Mouse (Mus musculus) olfactory bulb, adult 2 months (tissue): ENCODE results near the gene E130114P18Rik.

Experiments used
- CTCF ChIP-seq: fragments of 200-500 bp; IDR thresholded peaks from 2 replicates; pipeline ENCODE4 v1.5.1; 2012; ENCODE audit warnings: low read depth, mild to moderate bottlenecking, low read length, moderate library complexity; ENCODE audit not compliant: insufficient read depth
- POLR2A ChIP-seq: fragments of 200-500 bp; IDR thresholded peaks from 2 replicates; pipeline ENCODE4 v1.6.1; 2012; ENCODE audit warnings: mild to moderate bottlenecking, low read depth, low read length, moderate library complexity; ENCODE audit not compliant: insufficient read depth

DNA sequence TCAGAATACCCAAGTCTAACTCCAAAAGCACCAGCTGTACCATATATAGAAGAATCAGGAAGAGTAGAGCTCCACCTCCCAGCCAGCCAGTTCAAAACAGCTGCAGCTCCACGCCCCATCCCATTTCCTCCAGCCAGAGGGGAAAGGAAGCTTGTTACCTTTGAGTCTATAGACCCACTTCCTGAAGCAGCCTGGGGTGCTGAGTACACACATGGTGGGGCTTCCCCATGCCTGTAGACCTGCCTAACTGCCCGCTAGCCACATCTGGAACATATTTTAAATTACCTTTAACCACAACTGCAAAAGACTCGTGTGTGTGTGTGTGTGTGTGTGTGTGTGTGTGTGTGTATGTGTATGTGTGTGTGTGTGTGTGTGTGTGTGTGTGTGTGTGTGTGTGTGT, 120.3 kb downstream of the E130114P18Rik start:
- TF ChIP-seq POLR2A: no peak
- TF ChIP-seq CTCF: no peak
